Mouse (Mus musculus): ENCODE results near the gene Tnrc6b. TPM values are rescaled to one million over a fixed set of nuclear protein-coding genes. Genes with fewer than 3 reads are reported as not detected.
A peak's percentile ranks its signal among the peaks of the same experiment; 100 is the strongest.

Tnrc6b gene
- polyA plus RNA-seq, 1 experiment from 2014 or later: 27.4 TPM

DNA sequence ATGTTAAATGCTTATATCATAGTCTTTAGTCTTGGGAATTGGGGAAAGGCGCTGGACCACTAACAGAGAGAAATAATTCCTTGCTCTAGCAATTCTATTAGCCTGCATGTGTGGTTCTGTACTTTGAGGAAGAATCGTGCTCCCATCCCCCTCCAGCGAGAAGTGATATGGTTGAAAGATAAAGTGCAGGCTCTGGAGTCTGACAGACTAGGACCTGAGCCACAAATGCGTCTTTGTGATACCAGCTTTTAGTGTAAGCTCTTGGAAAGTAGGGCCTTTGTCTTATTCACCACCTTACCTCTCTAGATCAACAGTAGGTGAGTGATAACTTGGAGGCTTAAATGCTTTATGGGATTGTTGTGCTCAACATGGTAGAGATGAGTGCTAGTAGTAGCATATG lies 270.1 kb downstream of the Tnrc6b start:
- ATAC-seq (ENCODE audit: low FRiP score, low TSS enrichment): no peak
- no peaks in the 10 kb centered on the region for H3K27me3 ChIP-seq (ENCODE audit: insufficient read depth, low read length)
- no peak overlapping the region for H3K9ac ChIP-seq (replicated peaks; ENCODE audit: low read length)
- no peak overlapping the region for H3K4me3 ChIP-seq (ENCODE audit: low read length)
- no peaks in the 10 kb centered on the region for H3K9me3 ChIP-seq (ENCODE audit: low read length)
- no peaks in the 10 kb centered on the region for H3K4me1 ChIP-seq (ENCODE audit: insufficient read depth, low read length)
- H3K4me2 ChIP-seq (replicated peaks; ENCODE audit: low read depth, low read length): no peak overlapping the region
- H3K36me3 ChIP-seq (ENCODE audit: insufficient read depth, low read length): no peaks in the 10 kb centered on the region
- H3K27ac ChIP-seq (ENCODE audit: low read length): no peak overlapping the region
- 75% methylated on average over 4 of the region's 4 CpGs for WGBS

DNA sequence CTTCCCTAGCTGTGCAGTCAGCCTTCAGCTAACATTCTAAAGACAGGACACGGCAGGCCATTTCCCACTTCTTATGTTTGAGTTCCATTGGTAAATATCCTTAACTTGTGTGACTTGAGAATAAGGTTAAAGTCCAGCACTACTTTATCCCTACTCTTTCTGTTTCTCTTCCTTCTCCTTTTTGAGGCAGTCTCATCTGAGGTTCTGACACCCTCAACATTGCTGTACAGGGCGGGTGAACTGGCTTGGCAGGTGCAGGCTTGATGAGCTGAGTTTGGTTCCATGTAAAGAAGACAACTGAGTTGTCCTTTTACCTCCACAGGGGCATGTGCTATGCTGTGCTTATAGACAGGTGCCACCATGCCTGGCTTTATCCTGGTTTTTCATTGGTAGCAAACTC lies 272.2 kb downstream of the Tnrc6b start:
- Histone ChIP-seq H3K4me2 (replicated peaks; ENCODE audit: low read depth, low read length) (no peak overlapping the region), H3K27me3 (ENCODE audit: insufficient read depth, low read length) (no peaks in the 10 kb centered on the region), H3K4me3 (ENCODE audit: low read length) (no peak overlapping the region), H3K27ac (ENCODE audit: low read length) (no peak overlapping the region), H3K4me1 (ENCODE audit: insufficient read depth, low read length) (no peaks in the 10 kb centered on the region), H3K9ac (replicated peaks; ENCODE audit: low read length) (no peak overlapping the region), H3K36me3 (ENCODE audit: insufficient read depth, low read length) (no peaks in the 10 kb centered on the region), H3K9me3 (ENCODE audit: low read length) (no peaks in the 10 kb centered on the region)
- ATAC-seq (ENCODE audit: low FRiP score, low TSS enrichment): no peak
- 89% methylated on average over 2 of the region's 2 CpGs for WGBS

DNA sequence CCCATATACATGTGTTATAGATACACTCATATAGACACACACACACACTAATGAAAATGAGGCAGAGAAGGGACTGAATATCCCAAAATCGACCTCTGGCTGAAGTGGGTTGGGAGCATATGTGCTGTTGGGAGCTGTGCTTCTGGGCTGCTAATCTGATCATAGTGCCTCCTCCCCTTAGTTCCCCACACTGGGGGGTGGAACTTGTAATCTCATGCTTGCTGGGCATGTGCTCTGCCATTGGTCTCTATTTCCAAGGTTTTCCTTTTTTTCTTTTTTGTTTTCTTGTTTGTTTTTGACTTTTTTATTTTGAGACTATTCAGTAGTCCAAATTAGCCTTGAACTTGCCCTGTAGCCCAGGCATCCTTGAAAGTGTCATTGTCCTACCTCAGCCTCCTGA lies 277.2 kb downstream of the Tnrc6b start:
- H3K4me2 ChIP-seq (replicated peaks; ENCODE audit: low read depth, low read length): no peak overlapping the region
- no peak overlapping the region for H3K4me3 ChIP-seq (ENCODE audit: low read length)
- no peaks in the 10 kb centered on the region for H3K36me3 ChIP-seq (ENCODE audit: insufficient read depth, low read length)
- no peaks in the 10 kb centered on the region for H3K4me1 ChIP-seq (ENCODE audit: insufficient read depth, low read length)
- H3K9ac ChIP-seq (replicated peaks; ENCODE audit: low read length): no peak overlapping the region
- no peak overlapping the region for H3K27ac ChIP-seq (ENCODE audit: low read length)
- WGBS: 47% methylated on average over 1 of the region's 1 CpGs
- no peaks in the 10 kb centered on the region for H3K27me3 ChIP-seq (ENCODE audit: insufficient read depth, low read length)
- ATAC-seq (ENCODE audit: low FRiP score, low TSS enrichment): no peak
- H3K9me3 ChIP-seq (ENCODE audit: low read length): no peaks in the 10 kb centered on the region

DNA sequence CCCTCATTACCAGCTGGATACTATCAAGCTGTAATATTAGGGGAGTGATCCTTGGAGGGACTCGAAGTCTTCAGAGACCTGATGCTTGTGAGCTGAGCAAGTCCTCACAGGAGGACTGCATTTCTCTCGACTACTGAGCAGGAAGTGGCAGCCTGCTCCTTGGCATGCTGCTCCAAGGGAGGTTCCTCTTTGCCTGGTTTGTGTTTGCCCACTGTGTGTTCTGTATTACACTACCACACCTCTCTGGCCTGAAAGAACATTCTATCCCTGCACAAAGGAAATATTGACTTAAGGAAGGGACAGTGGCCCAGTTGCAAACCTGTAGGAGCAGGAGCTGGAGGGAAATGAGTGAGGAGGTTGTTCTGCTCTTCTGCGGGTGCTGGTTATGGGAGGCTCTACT lies 278.6 kb downstream of the Tnrc6b start:
- H3K36me3 ChIP-seq (ENCODE audit: insufficient read depth, low read length): no peaks in the 10 kb centered on the region
- H3K4me3 ChIP-seq (ENCODE audit: low read length): no peak overlapping the region
- ATAC-seq (ENCODE audit: low FRiP score, low TSS enrichment): no peak
- no peaks in the 10 kb centered on the region for H3K27me3 ChIP-seq (ENCODE audit: insufficient read depth, low read length)
- no peaks in the 10 kb centered on the region for H3K4me1 ChIP-seq (ENCODE audit: insufficient read depth, low read length)
- H3K27ac ChIP-seq (ENCODE audit: low read length): no peak overlapping the region
- 56% methylated on average over 3 of the region's 3 CpGs for WGBS
- no peaks in the 10 kb centered on the region for H3K9me3 ChIP-seq (ENCODE audit: low read length)
- no peak overlapping the region for H3K4me2 ChIP-seq (replicated peaks; ENCODE audit: low read depth, low read length)
- no peak overlapping the region for H3K9ac ChIP-seq (replicated peaks; ENCODE audit: low read length)

Small RNA genes lying within 50 kb of the gene (microRNA-seq; reads per million reads assigned to microRNA genes)
- 12.3 reads per million, percentile 32 among the genes with 10 or more reads in this experiment for gene Mir5113

Other genes starting within 250 kb of the Tnrc6b start
- not detected in 2 replicates for gene Enthd1, start 146.2 kb upstream of the Tnrc6b start, polyA plus RNA-seq (2015; fragmentation: Nextera tagmentation; extraction: Ambion mirVana)
- 0.62 and 0.81 TPM in 2 replicates for gene Grap2, start 138.7 kb upstream of the Tnrc6b start, polyA plus RNA-seq (2015; fragmentation: Nextera tagmentation; extraction: Ambion mirVana)
- gene Fam83f, start 39.5 kb upstream of the Tnrc6b start, polyA plus RNA-seq (2015; fragmentation: Nextera tagmentation; extraction: Ambion mirVana): 5.4 and 6.3 TPM in 2 replicates
- gene Adsl, start 237.2 kb downstream of the Tnrc6b start, polyA plus RNA-seq (2015; fragmentation: Nextera tagmentation; extraction: Ambion mirVana): 184 and 192 TPM in 2 replicates

Data from kidney, embryonic 16.5 days (tissue).